Mouse (Mus musculus) liver, adult 2 months (tissue): ENCODE data around the gene Nfya. TPM values are rescaled to one million over a fixed set of nuclear protein-coding genes. Genes with fewer than 3 reads are reported as not detected.
A peak's percentile ranks its signal among the peaks of the same experiment; 100 is the strongest.

Source experiments
- DNase-seq: peaks from one replicate; pipeline ENCODE4 v3.0.0-alpha.2; 2011; ENCODE audit warnings: low read depth, low spot score; ENCODE audit errors: extremely low read depth
- H3K27ac ChIP-seq: fragments of 200-500 bp; replicated peaks from 2 replicates; pipeline ENCODE4 v1.5.1; 2012; ENCODE audit warnings: low read depth, mild to moderate bottlenecking, control low read depth, inconsistent platforms, low read length; ENCODE audit not compliant: insufficient read depth
- H3K27me3 ChIP-seq: fragments of 200-500 bp; 2 replicates; pipeline ENCODE4 v1.6.1; 2012; ENCODE audit warnings: mild to moderate bottlenecking, moderate library complexity, low read length, inconsistent platforms; ENCODE audit not compliant: control insufficient read depth, insufficient read depth
- H3K36me3 ChIP-seq: fragments of 200-500 bp; 2 replicates; pipeline ENCODE4 v1.6.1; 2012; ENCODE audit warnings: low read length, inconsistent platforms; ENCODE audit not compliant: control insufficient read depth, insufficient read depth
- H3K4me1 ChIP-seq: fragments of 200-500 bp; 2 replicates; pipeline ENCODE4 v1.6.1; 2011; ENCODE audit warnings: low read length; ENCODE audit not compliant: control insufficient read depth, insufficient read depth
- H3K4me3 ChIP-seq: fragments of 200-500 bp; 2 replicates; pipeline ENCODE4 v1.5.1; 2011; ENCODE audit warnings: low read depth, mild to moderate bottlenecking, control low read depth, low read length, moderate library complexity; ENCODE audit not compliant: insufficient read depth
- H3K79me2 ChIP-seq: fragments of 200-500 bp; 2 replicates; pipeline ENCODE4 v1.6.1; 2012; ENCODE audit warnings: inconsistent platforms, mild to moderate bottlenecking, low read length, moderate library complexity; ENCODE audit not compliant: control insufficient read depth, insufficient read depth
- H3K9ac ChIP-seq: fragments of 200-500 bp; 2 replicates; pipeline ENCODE4 v1.6.1; 2012; ENCODE audit warnings: low read depth, mild to moderate bottlenecking, control low read depth, inconsistent platforms, low read length
- CTCF ChIP-seq: fragments of 200-500 bp; IDR thresholded peaks from 2 replicates; pipeline ENCODE4 v1.5.1; 2011; ENCODE audit warnings: low read depth, low read length, control low read depth
- POLR2A ChIP-seq: fragments of 200-500 bp; IDR thresholded peaks from 2 replicates; pipeline ENCODE4 v1.6.1; 2011; ENCODE audit warnings: low read length, control low read depth; ENCODE audit not compliant: insufficient read depth; ENCODE audit errors: extremely low read depth
- WGBS: fragments of 180-500 bp; shearing (Covaris S2); methylation state at CpG from one replicate; pipeline ENCODE4 v1.1.7; 2018; 5-methylcytosine and 5-hydroxymethylcytosine counted together
- polyA plus RNA-seq: library from polyadenylated mRNA; depleted of rRNA; stranded (reverse); fragments of >200 nt; gene quantifications from 2 replicates; pipeline ENCODE4 v1.2.3, GENCODE M21; 2012
- total RNA-seq: library from RNA; depleted of rRNA; stranded (reverse); fragments of >200 nt; gene quantifications from 2 replicates; pipeline ENCODE4 v1.2.3, GENCODE M21; 2014

Gene Nfya
- total and polyA plus RNA-seq, 2 experiments: 10.6 to 16.3 TPM

DNA sequence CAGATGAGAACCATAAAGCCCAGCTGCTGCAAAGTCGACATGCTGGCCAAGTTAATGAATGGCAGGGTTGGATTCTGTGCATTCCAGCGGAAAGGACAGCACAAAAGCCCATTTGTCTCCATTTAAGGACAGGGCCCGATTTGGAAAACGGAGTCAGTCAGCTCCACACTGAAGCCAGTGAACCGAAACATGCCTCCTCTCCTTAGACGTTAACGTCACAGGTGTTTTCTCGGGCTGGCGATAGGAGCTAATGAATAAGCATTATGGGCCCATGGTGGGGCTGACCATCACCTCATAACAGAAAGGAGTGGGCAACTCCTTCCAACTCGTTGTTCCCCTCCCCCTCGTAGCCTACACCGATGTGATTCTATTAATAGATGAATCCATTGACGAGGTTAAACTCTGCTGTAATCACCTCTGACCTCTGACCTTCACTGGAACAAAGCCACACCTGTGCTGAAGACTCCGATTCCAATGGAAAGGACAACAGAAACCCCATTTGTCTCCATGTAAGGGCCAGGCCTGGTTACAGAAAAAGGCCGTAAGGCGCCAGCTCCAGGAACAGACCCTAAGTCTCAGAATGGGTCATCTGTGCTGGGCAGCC, 33.9 kb upstream of the Nfya start:
- peak; percentile 74 for DNase-seq
- Histone ChIP-seq H3K9ac (no peak overlapping the region), H3K36me3 (no peaks in the 10 kb centered on the region), H3K79me2 (no peaks in the 10 kb centered on the region), H3K4me1 (peaks cover 2% of the 10 kb centered on the region; the same call in 1 of the 2 replicates), H3K27ac (no peak overlapping the region), H3K4me3 (no peak overlapping the region), H3K27me3 (no peaks in the 10 kb centered on the region)
- 66% methylated on average over 16 of the region's 16 CpGs for WGBS
- TF ChIP-seq CTCF: no peak
- TF ChIP-seq POLR2A: no peak

DNA sequence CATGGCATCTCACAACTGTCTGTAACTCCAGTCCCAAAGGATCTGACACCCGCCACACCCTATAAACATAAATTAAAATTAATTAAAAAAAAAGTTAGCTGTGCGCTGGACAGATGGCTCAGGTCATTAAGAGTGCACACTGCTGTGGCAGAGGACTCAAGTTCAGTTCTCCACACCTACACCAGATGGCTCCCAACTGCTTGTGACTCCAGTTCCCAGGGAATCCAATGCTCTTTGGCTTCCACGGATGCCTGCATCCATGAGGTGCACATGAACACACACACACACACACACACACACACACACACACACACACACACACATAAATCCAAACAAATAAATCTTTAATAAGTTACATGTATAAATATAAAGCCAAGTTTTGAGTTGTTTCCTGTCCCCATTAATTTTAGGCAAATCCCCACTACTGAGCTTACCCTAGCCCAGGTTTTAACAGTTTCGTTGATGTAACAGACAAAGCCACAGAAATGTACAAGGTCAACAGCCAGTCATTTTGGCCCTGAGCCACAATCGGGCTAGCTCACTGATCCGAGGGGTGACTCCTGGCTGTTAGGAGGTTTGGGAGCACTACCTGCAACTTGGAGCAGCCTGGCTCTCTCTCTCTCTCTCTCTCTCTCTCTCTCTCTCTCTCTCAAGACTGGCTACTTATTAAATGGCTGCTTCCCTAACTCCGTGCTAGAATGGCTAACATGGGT, 33.2 kb upstream of the Nfya start:
- H3K4me1 ChIP-seq: peaks cover 2% of the 10 kb centered on the region; the same call in 1 of the 2 replicates
- no peak overlapping the region for H3K27ac ChIP-seq
- H3K79me2 ChIP-seq: no peaks in the 10 kb centered on the region
- DNase-seq: no peak
- H3K36me3 ChIP-seq: no peaks in the 10 kb centered on the region
- no peak for TF ChIP-seq POLR2A
- TF ChIP-seq CTCF: no peak
- WGBS: 44% methylated on average over 7 of the region's 7 CpGs
- no peaks in the 10 kb centered on the region for H3K27me3 ChIP-seq
- H3K4me3 ChIP-seq: no peak overlapping the region
- H3K9ac ChIP-seq: no peak overlapping the region

DNA sequence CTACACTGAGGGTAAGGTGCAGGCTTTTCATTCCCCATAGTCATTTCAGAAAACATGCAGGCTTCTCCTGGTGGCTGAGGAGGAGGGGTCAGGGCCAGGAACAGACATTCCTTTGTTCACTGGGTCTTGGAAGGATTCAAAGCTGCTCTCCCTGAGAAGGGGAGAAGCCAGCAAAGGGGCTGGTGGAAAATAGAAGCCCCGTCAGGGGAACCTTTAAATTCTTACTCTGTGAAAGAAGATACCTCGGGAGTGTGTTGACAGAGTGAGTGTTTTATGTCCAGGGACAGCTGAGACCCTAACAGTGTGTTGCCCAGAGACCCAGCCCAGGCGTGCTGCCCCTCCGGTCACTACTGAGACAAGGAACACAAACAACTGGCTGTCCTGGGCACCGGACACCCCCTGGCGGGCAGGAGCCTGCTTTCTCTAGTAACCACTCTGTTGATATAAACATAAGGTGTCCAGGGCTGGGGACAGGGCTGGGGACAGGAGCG, 27.8 kb upstream of the Nfya start:
- Histone ChIP-seq H3K27ac (no peak overlapping the region), H3K36me3 (no peaks in the 10 kb centered on the region), H3K4me3 (no peak overlapping the region), H3K4me1 (no peaks in the 10 kb centered on the region), H3K79me2 (no peaks in the 10 kb centered on the region), H3K27me3 (no peaks in the 10 kb centered on the region), H3K9ac (no peak overlapping the region)
- TF ChIP-seq POLR2A (no peak), CTCF (no peak)
- DNase-seq: no peak
- WGBS: 59% methylated on average over 7 of the region's 7 CpGs

DNA sequence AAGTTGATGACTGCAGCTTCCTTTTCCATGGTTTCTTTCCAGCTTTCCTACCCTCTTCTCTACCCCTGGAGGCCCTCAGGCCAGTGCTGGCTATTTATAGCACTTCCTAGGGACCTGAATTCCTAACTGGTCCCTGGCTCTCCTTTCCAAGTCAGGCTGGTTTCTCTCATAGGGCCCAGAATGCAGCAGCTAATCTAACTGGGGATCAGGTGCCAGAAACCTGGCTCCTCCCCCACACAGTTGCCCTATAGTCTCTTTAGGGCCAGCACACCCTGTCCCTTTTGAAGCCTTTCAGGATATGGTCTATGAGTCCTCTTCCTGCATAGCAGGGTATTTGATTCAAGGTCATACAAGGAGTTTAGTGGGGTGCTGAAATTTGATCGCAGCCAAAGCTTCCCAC, 26.8 kb upstream of the Nfya start:
- 74% methylated on average over 1 of the region's 1 CpGs for WGBS
- no peak overlapping the region for H3K9ac ChIP-seq
- H3K4me3 ChIP-seq: no peak overlapping the region
- H3K79me2 ChIP-seq: no peaks in the 10 kb centered on the region
- TF ChIP-seq POLR2A (no peak), CTCF (no peak)
- no peak for DNase-seq
- H3K36me3 ChIP-seq: no peaks in the 10 kb centered on the region
- H3K4me1 ChIP-seq: no peaks in the 10 kb centered on the region
- H3K27ac ChIP-seq: no peak overlapping the region
- H3K27me3 ChIP-seq: no peaks in the 10 kb centered on the region

DNA sequence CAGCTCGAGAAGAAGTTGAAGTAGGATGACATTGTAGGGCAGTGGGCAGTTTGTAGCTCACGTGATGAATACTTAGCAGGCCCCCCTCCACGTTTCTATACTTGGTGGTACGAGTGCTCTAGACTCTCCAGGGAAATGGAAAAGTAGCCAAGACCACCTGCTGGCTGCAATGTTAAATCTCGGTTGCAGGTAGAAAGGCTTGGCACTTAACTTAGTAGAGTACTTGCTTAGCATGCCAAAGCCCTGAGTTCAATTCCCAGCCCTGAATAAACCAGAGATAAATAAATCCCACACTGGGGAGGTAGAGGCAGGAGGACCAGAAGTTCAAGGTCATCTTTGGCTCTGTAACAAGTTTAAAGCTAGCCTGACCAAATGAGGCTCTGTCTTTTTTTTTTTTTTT, 24.8 kb upstream of the Nfya start:
- Histone ChIP-seq H3K79me2 (no peaks in the 10 kb centered on the region), H3K4me1 (no peaks in the 10 kb centered on the region), H3K36me3 (no peaks in the 10 kb centered on the region), H3K27ac (no peak overlapping the region), H3K27me3 (no peaks in the 10 kb centered on the region), H3K4me3 (no peak overlapping the region), H3K9ac (no peak overlapping the region)
- TF ChIP-seq POLR2A (no peak), CTCF (no peak)
- 86% methylated on average over 5 of the region's 5 CpGs for WGBS
- no peak for DNase-seq

DNA sequence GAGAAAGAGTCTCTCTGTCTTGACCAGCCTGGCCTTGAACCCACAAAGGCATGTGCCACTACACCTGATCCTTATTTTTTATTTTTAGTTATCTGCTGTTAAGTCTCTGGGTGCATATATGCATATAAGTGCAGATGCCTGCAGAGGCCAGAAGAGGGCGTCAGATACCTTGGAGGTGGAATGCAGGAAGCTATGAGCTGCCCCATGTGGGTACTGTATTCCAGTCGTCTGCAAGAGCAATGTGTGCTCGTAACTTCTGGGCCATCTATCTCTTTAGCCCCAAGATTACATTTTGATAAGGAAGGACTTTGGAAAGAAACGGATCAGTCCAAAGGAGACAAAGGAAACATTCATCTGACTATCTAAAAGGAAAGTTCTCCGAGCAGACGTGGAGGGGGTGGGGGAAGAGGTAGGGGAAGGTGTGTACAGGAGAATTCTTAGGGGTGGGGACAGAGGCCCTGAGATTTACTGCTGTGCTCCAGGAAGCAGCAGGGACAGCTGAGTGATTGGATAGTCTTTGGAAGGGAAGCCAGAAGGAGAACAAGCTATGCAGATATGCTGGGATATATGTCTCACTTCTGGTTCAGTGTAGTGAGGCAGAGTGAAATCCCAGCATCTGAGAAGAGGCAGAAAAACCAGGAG, 24.1 kb upstream of the Nfya start:
- Histone ChIP-seq H3K4me3 (no peak overlapping the region), H3K27ac (no peak overlapping the region), H3K27me3 (no peaks in the 10 kb centered on the region), H3K79me2 (no peaks in the 10 kb centered on the region), H3K36me3 (no peaks in the 10 kb centered on the region), H3K9ac (no peak overlapping the region), H3K4me1 (no peaks in the 10 kb centered on the region)
- WGBS: 76% methylated on average over 6 of the region's 6 CpGs
- DNase-seq: no peak
- TF ChIP-seq CTCF (no peak), POLR2A (no peak)
